24 mouse cellular contexts compared by ENCODE assay signal in the genomic region with DNA sequence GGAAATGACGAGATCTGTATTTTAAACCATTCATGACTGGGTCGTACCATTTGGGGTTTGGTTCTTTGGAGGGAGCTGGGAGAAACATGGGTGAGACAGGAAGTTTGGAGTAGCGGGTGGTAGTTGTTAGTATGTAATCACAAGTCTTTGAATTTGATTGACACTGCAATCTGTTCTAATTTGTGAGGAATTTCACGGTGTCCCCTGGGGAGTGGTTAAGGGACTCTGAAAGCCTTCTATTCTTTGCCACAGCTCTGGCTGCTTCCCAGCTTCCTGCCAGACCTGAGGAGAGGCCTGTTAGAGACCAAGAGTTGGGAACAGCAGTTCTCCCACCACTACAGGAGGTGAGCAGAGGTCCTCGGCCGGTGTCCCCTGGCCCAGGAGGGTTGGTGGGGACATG. TPM values are rescaled to one million over a fixed set of nuclear protein-coding genes. Genes with fewer than 3 reads are reported as not detected.
DNase-seq lines count a peak whose midpoint lies in the region; ATAC-seq and TF ChIP-seq lines count a peak whose summit lies in the region.
"Had no signal": no experiment of that assay in that cellular context is flagged by ENCODE, and none has a peak within 500 bp of the region (broad histone marks: within the 10 kb centered on the region; RNA-seq: fewer than 3 reads in every experiment).

No protein-coding gene starts in this region.

- H3K27me3 ChIP-seq in C2C12 (ENCODE audit: control insufficient read depth, insufficient read depth, insufficient read length), result no peaks in the 10 kb centered on the region
- H3K27me3 ChIP-seq in forebrain, postnatal 0 days (ENCODE audit: insufficient read depth, low read length), result no peaks in the 10 kb centered on the region
- H3K27me3 ChIP-seq: intestine, embryonic 15.5 days; limb, embryonic 12.5 days; midbrain, embryonic 15.5 days; neural tube, embryonic 15.5 days had no signal

- no peak overlapping the region for H3K27ac ChIP-seq in forebrain, postnatal 0 days (ENCODE audit: low read depth, low read length)
- H3K27ac ChIP-seq: gastrocnemius, adult 2 months; heart, embryonic 10.5 days; intestine, embryonic 15.5 days; layer of hippocampus, adult 2 months; limb, embryonic 12.5 days; liver, embryonic 14.5 days; midbrain, embryonic 15.5 days; neural tube, embryonic 15.5 days had no signal

- DNase-seq in heart, adult 11 months, result peak; percentile 64
- no peak for DNase-seq in heart, adult 18-20 months
- DNase-seq in brain, embryonic 14.5 days (ENCODE audit: low read depth), result peak; percentile 85
- DNase-seq in forebrain, postnatal 0 days, result peak; percentile 41
- DNase-seq in cerebellum, adult 11-12 months, result no peak
- no peak for DNase-seq in ovary, adult 18-20 months (ENCODE audit: low spot score)
- DNase-seq: adrenal gland, postnatal 25 days; cerebellum, adult 9-11 months; gastrocnemius, adult 2 months; heart, postnatal 4 days; kidney, adult 8-10 months; kidney, postnatal 14 days; lung, embryonic 14.5 days; right cerebral cortex, postnatal 14 days had no signal

- H3K4me2 ChIP-seq in forebrain, postnatal 0 days (ENCODE audit: low read depth), result no peak overlapping the region
- H3K4me2 ChIP-seq: intestine, embryonic 15.5 days; limb, embryonic 12.5 days; lung, embryonic 14.5 days; midbrain, embryonic 15.5 days; neural tube, embryonic 15.5 days had no signal

- no peak for TF ChIP-seq CTCF in C2C12 (IDR thresholded peaks at IDR 0.05; ENCODE audit: control insufficient read depth, insufficient read depth, insufficient read length)
- TF ChIP-seq CTCF in brain, embryonic 14.5 days (IDR thresholded peaks at IDR 0.05; ENCODE audit: borderline replicate concordance, extremely low read depth, insufficient read depth, insufficient read length), result no peak
- no peak for TF ChIP-seq CTCF in forebrain, postnatal 0 days (IDR thresholded peaks at IDR 0.05; ENCODE audit: low read depth)

- no peak overlapping the region for H3ac ChIP-seq in C2C12 (ENCODE audit: control insufficient read depth, insufficient read length, low read depth)

- H3K79me3 ChIP-seq in C2C12 (ENCODE audit: low read depth), result peaks cover 9% of the 10 kb centered on the region

- TF ChIP-seq POLR2A in brain, embryonic 14.5 days (IDR thresholded peaks at IDR 0.05; ENCODE audit: borderline replicate concordance, extremely low read depth, insufficient read depth, insufficient read length, poor library complexity, severe bottlenecking), result no peak

- H3K4me1 ChIP-seq in forebrain, postnatal 0 days (ENCODE audit: insufficient read depth), result no peaks in the 10 kb centered on the region
- H3K4me1 ChIP-seq: intestine, embryonic 15.5 days had no signal

- H3K9me3 ChIP-seq in forebrain, postnatal 0 days (ENCODE audit: low read length), result no peaks in the 10 kb centered on the region
- H3K9me3 ChIP-seq: heart, embryonic 10.5 days; intestine, embryonic 15.5 days; limb, embryonic 12.5 days; midbrain, embryonic 15.5 days; neural tube, embryonic 15.5 days had no signal

- 31% methylated on average over 6 of the region's 6 CpGs for WGBS in forebrain, postnatal 0 days

- H3K4me3 ChIP-seq in C2C12 (ENCODE audit: insufficient read depth, poor library complexity, severe bottlenecking), result no peak overlapping the region
- no peak overlapping the region for H3K4me3 ChIP-seq in forebrain, postnatal 0 days (ENCODE audit: low read depth, low read length)
- H3K4me3 ChIP-seq: erythroblast, embryonic 14.5 days; gastrocnemius, adult 2 months; heart, embryonic 10.5 days; intestine, embryonic 15.5 days; layer of hippocampus, adult 2 months; limb, embryonic 12.5 days; midbrain, embryonic 15.5 days; neural tube, embryonic 15.5 days had no signal

- no peak overlapping the region for H3K9ac ChIP-seq in forebrain, postnatal 0 days
- H3K9ac ChIP-seq: intestine, embryonic 15.5 days; limb, embryonic 12.5 days; liver, embryonic 14.5 days; lung, embryonic 14.5 days; midbrain, embryonic 15.5 days; neural tube, embryonic 15.5 days had no signal

- peaks cover 58% of the 10 kb centered on the region for H3K36me3 ChIP-seq in C2C12 (ENCODE audit: control insufficient read depth, insufficient read depth)
- H3K36me3 ChIP-seq in forebrain, postnatal 0 days (ENCODE audit: insufficient read depth), result peaks cover 28% of the 10 kb centered on the region
- H3K36me3 ChIP-seq: midbrain, embryonic 15.5 days had no signal

- ATAC-seq in forebrain, postnatal 0 days, result no peak; the same call in 1 of the 2 replicates
- ATAC-seq: hindbrain, embryonic 16.5 days; intestine, embryonic 15.5 days; midbrain, embryonic 15.5 days had no signal

- H3K79me2 ChIP-seq in C2C12 (ENCODE audit: control insufficient read depth, insufficient read depth), result peaks cover 45% of the 10 kb centered on the region

TF ChIP-seq in C2C12, 6 proteins besides CTCF, POLR2A, EP300 and RAD21:
- TF ChIP-seq MYOG (IDR thresholded peaks at IDR 0.05; ENCODE audit: control insufficient read depth, extremely low read depth, insufficient read length) (no peak), MYOD1 (IDR thresholded peaks at IDR 0.05; ENCODE audit: control insufficient read depth, insufficient read length, low read depth) (peak; percentile 72)

RNA-seq across cellular contexts. Expression of a gene that starts 9.3 kb away (rescaled TPM):
- total RNA-seq in heart, adult 18-20 months (2021), result 1 to 10 TPM; 4.4 to 4.5 TPM
- polyA plus RNA-seq in C2C12 (2012; fragmentation: generic; extraction: Trizol), result 5.6 TPM
- 10.2 and 10.4 TPM in 2 replicates for polyA plus RNA-seq in brain, embryonic 14.5 days (2012; rRNA removed)
- total RNA-seq in forebrain, postnatal 0 days (2014; rRNA removed), result 17.2 and 18.3 TPM in 2 replicates
- 13.6 and 13.9 TPM in 2 replicates for polyA plus RNA-seq in forebrain, postnatal 0 days (2015; fragmentation: Nextera tagmentation; extraction: Ambion mirVana)

RNA-seq across cellular contexts. Expression of a gene that starts 28.1 kb away (rescaled TPM):
- total RNA-seq in heart, adult 18-20 months (2021), result 10 to 100 TPM; 42.1 to 43.9 TPM
- polyA plus RNA-seq in C2C12 (2012; fragmentation: generic; extraction: Trizol), result 20.3 TPM
- polyA plus RNA-seq in brain, embryonic 14.5 days (2012; rRNA removed), result 55.9 and 72.5 TPM in 2 replicates
- 153 and 157 TPM in 2 replicates for total RNA-seq in forebrain, postnatal 0 days (2014; rRNA removed)
- 83.5 and 111 TPM in 2 replicates for polyA plus RNA-seq in forebrain, postnatal 0 days (2015; fragmentation: Nextera tagmentation; extraction: Ambion mirVana)

Comparison
In these comparisons a context has a peak if more than half of its experiments do, and no peak if none do; other contexts are left out.
1. DNase-seq: peak in heart, adult 11 months (single experiment), brain, embryonic 14.5 days (single experiment) and forebrain, postnatal 0 days (single experiment); none in heart, adult 18-20 months (0 of 2), cerebellum, adult 11-12 months (single experiment) and ovary, adult 18-20 months (single experiment).